Mouse (Mus musculus): Measurements from ENCODE around the gene Pla2g6.

DNA sequence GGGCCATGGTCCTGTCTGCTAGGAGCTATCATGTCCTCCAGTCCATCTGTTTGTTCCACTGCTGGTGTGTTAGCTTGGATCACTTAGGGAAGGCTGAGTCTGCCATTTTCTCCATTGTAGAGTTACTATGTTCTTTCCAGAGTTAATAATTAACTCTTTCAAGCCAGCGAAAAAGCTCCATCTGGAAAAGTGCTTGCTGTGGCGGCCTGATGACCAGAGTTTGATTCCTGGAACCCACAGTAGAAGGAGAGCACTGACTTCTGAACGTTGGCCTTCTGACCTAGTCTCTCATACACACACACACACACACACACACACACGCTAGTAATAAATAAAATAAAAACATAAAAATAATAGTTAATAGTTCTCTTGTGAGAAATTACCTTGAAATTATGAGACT, 16.4 kb upstream of the Pla2g6 start:
- no peak for TF ChIP-seq EP300 (optimal IDR thresholded peaks at IDR 0.05)
- no peak for TF ChIP-seq CTCF (IDR thresholded peaks at IDR 0.05; ENCODE audit: low read depth)
